Mouse (Mus musculus): ENCODE results near the gene Phox2a. TPM values are rescaled to one million over a fixed set of nuclear protein-coding genes. Genes with fewer than 3 reads are reported as not detected.
A peak's percentile ranks its signal among the peaks of the same experiment; 100 is the strongest.

Gene Phox2a
- polyA plus RNA-seq (2015; fragmentation: Nextera tagmentation; extraction: Ambion mirVana), result 0.24 and 0.26 TPM in 2 replicates

GRCm38 (mm10) chr7:101817861-101818401 lies at the start of gene Phox2a:
Gene Phox2a, plus strand, starts transcription at chr7:101818313.
- under 1% methylated on average over 42 of the region's 45 CpGs for WGBS
- peak; percentile 31 for ATAC-seq
- Histone ChIP-seq H3K27me3 (peaks cover 71% of the 10 kb centered on the region), H3K9ac (replicated peaks) (peak within 1 kb of the TSS; percentile 19; the same call in 1 of the 2 replicates), H3K4me1 (replicated peaks) (peaks cover 31% of the 10 kb centered on the region), H3K36me3 (no peaks in the 10 kb centered on the region), H3K27ac (no peak within 1 kb of the TSS), H3K9me3 (no peaks in the 10 kb centered on the region), H3K4me3 (replicated peaks) (peak within 1 kb of the TSS; percentile 35), H3K4me2 (replicated peaks) (peak within 1 kb of the TSS; percentile 49)

GRCm38 (mm10) chr7:101770051-101770450 lies 48.1 kb upstream of the Phox2a start:
- H3K27ac ChIP-seq, result no peak overlapping the region
- H3K36me3 ChIP-seq, result 0 out of 2 replicates have a peak, but pooled peaks cover 9% of the 10 kb centered on the region
- H3K9me3 ChIP-seq, result no peaks in the 10 kb centered on the region
- H3K27me3 ChIP-seq, result no peaks in the 10 kb centered on the region; the same call in 1 of the 2 replicates
- no peak overlapping the region for H3K4me2 ChIP-seq (replicated peaks)
- H3K4me1 ChIP-seq (replicated peaks), result peaks cover 35% of the 10 kb centered on the region
- no peak overlapping the region for H3K4me3 ChIP-seq (replicated peaks)
- WGBS, result 76% methylated on average over 7 of the region's 7 CpGs
- no peak overlapping the region for H3K9ac ChIP-seq (replicated peaks)
- ATAC-seq, result no peak

- Histone ChIP-seq H3K36me3 (0 out of 2 replicates have a peak, but pooled peaks cover 6% of the 10 kb centered on the region), H3K27ac (no peak overlapping the region), H3K9me3 (no peaks in the 10 kb centered on the region), H3K4me2 (replicated peaks) (no peak overlapping the region), H3K27me3 (no peaks in the 10 kb centered on the region; the same call in 1 of the 2 replicates), H3K9ac (replicated peaks) (no peak overlapping the region), H3K4me1 (replicated peaks) (peaks cover 35% of the 10 kb centered on the region), H3K4me3 (replicated peaks) (no peak overlapping the region)
- 70% methylated on average over 1 of the region's 1 CpGs for WGBS
- ATAC-seq, result no peak
These were observed 46.5 kb upstream of the Phox2a start for GRCm38 (mm10) chr7:101771604-101772003.

GRCm38 (mm10) chr7:101772687-101773086 lies 45.4 kb upstream of the Phox2a start:
- Histone ChIP-seq H3K27ac (no peak overlapping the region), H3K4me1 (replicated peaks) (peaks cover 35% of the 10 kb centered on the region), H3K9ac (replicated peaks) (no peak overlapping the region), H3K36me3 (0 out of 2 replicates have a peak, but pooled peaks cover 6% of the 10 kb centered on the region), H3K4me2 (replicated peaks) (no peak overlapping the region), H3K4me3 (replicated peaks) (no peak overlapping the region), H3K27me3 (no peaks in the 10 kb centered on the region; the same call in 1 of the 2 replicates), H3K9me3 (no peaks in the 10 kb centered on the region)
- 24% methylated on average over 8 of the region's 8 CpGs for WGBS
- ATAC-seq, result peak; percentile 65

GRCm38 (mm10) chr7:101777053-101777452 lies 41.1 kb upstream of the Phox2a start:
- H3K27me3 ChIP-seq, result no peaks in the 10 kb centered on the region; the same call in 1 of the 2 replicates
- H3K27ac ChIP-seq, result no peak overlapping the region
- no peak overlapping the region for H3K9ac ChIP-seq (replicated peaks)
- H3K4me2 ChIP-seq (replicated peaks), result no peak overlapping the region
- H3K4me1 ChIP-seq (replicated peaks), result peaks cover 12% of the 10 kb centered on the region
- WGBS, result 95% methylated on average over 1 of the region's 1 CpGs
- H3K4me3 ChIP-seq (replicated peaks), result no peak overlapping the region
- peaks cover 35% of the 10 kb centered on the region for H3K36me3 ChIP-seq
- H3K9me3 ChIP-seq, result no peaks in the 10 kb centered on the region
- ATAC-seq, result no peak

- H3K4me2 ChIP-seq (replicated peaks), result peak overlapping the region; percentile 67
- no peak overlapping the region; the same call in 1 of the 2 replicates for H3K9ac ChIP-seq (replicated peaks)
- H3K4me3 ChIP-seq (replicated peaks), result peak overlapping the region; percentile 41
- H3K9me3 ChIP-seq, result no peaks in the 10 kb centered on the region
- peaks cover 19% of the 10 kb centered on the region for H3K36me3 ChIP-seq
- 5% methylated on average over 35 of the region's 35 CpGs for WGBS
- H3K27me3 ChIP-seq, result peaks cover 82% of the 10 kb centered on the region
- H3K4me1 ChIP-seq (replicated peaks), result peaks cover 36% of the 10 kb centered on the region
- no peak overlapping the region for H3K27ac ChIP-seq
- ATAC-seq, result no peak
These were observed 2.4 kb downstream of the Phox2a start for GRCm38 (mm10) chr7:101820295-101821030.

- peaks cover 71% of the 10 kb centered on the region for H3K27me3 ChIP-seq
- no peak overlapping the region for H3K27ac ChIP-seq
- H3K4me1 ChIP-seq (replicated peaks), result peaks cover 36% of the 10 kb centered on the region
- H3K4me2 ChIP-seq (replicated peaks), result peak overlapping the region; percentile 67
- H3K9ac ChIP-seq (replicated peaks), result peak overlapping the region; percentile 63
- H3K9me3 ChIP-seq, result no peaks in the 10 kb centered on the region
- WGBS, result under 1% methylated on average over 71 of the region's 71 CpGs
- ATAC-seq, result peak; percentile 58
- peak overlapping the region; percentile 41 for H3K4me3 ChIP-seq (replicated peaks)
- peaks cover 31% of the 10 kb centered on the region for H3K36me3 ChIP-seq
These were observed 3.7 kb downstream of the Phox2a start for GRCm38 (mm10) chr7:101821571-101822501.

- 32% methylated on average over 32 of the region's 32 CpGs for WGBS
- peak; percentile 9; the same call in 1 of the 2 replicates for ATAC-seq
- Histone ChIP-seq H3K4me3 (replicated peaks) (no peak overlapping the region), H3K4me1 (replicated peaks) (peaks cover 30% of the 10 kb centered on the region), H3K36me3 (peaks cover 42% of the 10 kb centered on the region), H3K27me3 (peaks cover 59% of the 10 kb centered on the region), H3K27ac (no peak overlapping the region), H3K9me3 (no peaks in the 10 kb centered on the region), H3K4me2 (replicated peaks) (no peak overlapping the region), H3K9ac (replicated peaks) (no peak overlapping the region)
These were observed 5.0 kb downstream of the Phox2a start for GRCm38 (mm10) chr7:101822836-101823757.

- WGBS, result 89% methylated on average over 18 of the region's 18 CpGs
- Histone ChIP-seq H3K4me3 (replicated peaks) (no peak overlapping the region), H3K4me2 (replicated peaks) (no peak overlapping the region), H3K9me3 (no peaks in the 10 kb centered on the region), H3K27me3 (peaks cover 50% of the 10 kb centered on the region), H3K9ac (replicated peaks) (no peak overlapping the region), H3K36me3 (peaks cover 51% of the 10 kb centered on the region), H3K27ac (no peak overlapping the region), H3K4me1 (replicated peaks) (peaks cover 25% of the 10 kb centered on the region)
- no peak for ATAC-seq
These were observed 5.9 kb downstream of the Phox2a start for GRCm38 (mm10) chr7:101823758-101824630.

- Histone ChIP-seq H3K9me3 (no peaks in the 10 kb centered on the region), H3K36me3 (peaks cover 73% of the 10 kb centered on the region), H3K4me1 (replicated peaks) (peaks cover 20% of the 10 kb centered on the region), H3K27ac (no peak overlapping the region), H3K4me3 (replicated peaks) (no peak overlapping the region), H3K27me3 (no peaks in the 10 kb centered on the region), H3K9ac (replicated peaks) (no peak overlapping the region), H3K4me2 (replicated peaks) (no peak overlapping the region)
- no peak for ATAC-seq
- 96% methylated on average over 3 of the region's 3 CpGs for WGBS
These were observed 12.3 kb downstream of the Phox2a start for GRCm38 (mm10) chr7:101830373-101830772.
